Mouse (Mus musculus) embryonic facial prominence, embryonic 12.5 days (tissue): ENCODE results near the gene Mon1b. TPM values are rescaled to one million over a fixed set of nuclear protein-coding genes. Genes with fewer than 3 reads are reported as not detected.

Source experiments
- ATAC-seq: fragments of 200-750 bp; cut with Nextera tagmentation; 2 replicates; pipeline ENCODE4 v1.8.0; 2017; ENCODE audit not compliant: insufficient number of reproducible peaks, insufficient read depth, low FRiP score, low TSS enrichment
- H3K27ac ChIP-seq: fragments of 300-500 bp; sonication (generic); 2 replicates; pipeline ENCODE4 v1.5.1; 2016; ENCODE audit warnings: mild to moderate bottlenecking
- H3K27me3 ChIP-seq: fragments of 300-500 bp; sonication (generic); 2 replicates; pipeline ENCODE4 v1.6.1; 2016; ENCODE audit warnings: mild to moderate bottlenecking, moderate library complexity
- H3K36me3 ChIP-seq: fragments of 300-500 bp; sonication (generic); 2 replicates; pipeline ENCODE4 v1.6.1; 2016; ENCODE audit warnings: mild to moderate bottlenecking
- H3K4me1 ChIP-seq: fragments of 300-500 bp; sonication (generic); 2 replicates; pipeline ENCODE4 v1.6.1; 2016
- H3K4me2 ChIP-seq: fragments of 300-500 bp; sonication (generic); replicated peaks from 2 replicates; pipeline ENCODE4 v1.6.1; 2016; ENCODE audit warnings: mild to moderate bottlenecking, moderate library complexity
- H3K4me3 ChIP-seq: fragments of 300-500 bp; sonication (generic); 2 replicates; pipeline ENCODE4 v1.5.1; 2016; ENCODE audit warnings: mild to moderate bottlenecking
- H3K9ac ChIP-seq: fragments of 300-500 bp; sonication (generic); 2 replicates; pipeline ENCODE4 v1.6.1; 2016; ENCODE audit warnings: mild to moderate bottlenecking, moderate library complexity
- H3K9me3 ChIP-seq: fragments of 300-500 bp; sonication (generic); 2 replicates; pipeline ENCODE4 v1.6.1; 2016; ENCODE audit warnings: mild to moderate bottlenecking, moderate library complexity
- WGBS: fragments of 180-500 bp; shearing (Covaris S2); methylation state at CpG from one replicate; pipeline ENCODE4 v1.1.7; 2016; 5-methylcytosine and 5-hydroxymethylcytosine counted together
- polyA plus RNA-seq: library from polyadenylated mRNA; unstranded; fragments of >200 nt; fragmentation: Nextera tagmentation; extraction: Ambion mirVana; gene quantifications from 2 replicates; pipeline ENCODE4 v1.2.1, GENCODE M21; 2016

Mon1b gene
- polyA plus RNA-seq, result 6.6 and 7.0 TPM in 2 replicates

DNA sequence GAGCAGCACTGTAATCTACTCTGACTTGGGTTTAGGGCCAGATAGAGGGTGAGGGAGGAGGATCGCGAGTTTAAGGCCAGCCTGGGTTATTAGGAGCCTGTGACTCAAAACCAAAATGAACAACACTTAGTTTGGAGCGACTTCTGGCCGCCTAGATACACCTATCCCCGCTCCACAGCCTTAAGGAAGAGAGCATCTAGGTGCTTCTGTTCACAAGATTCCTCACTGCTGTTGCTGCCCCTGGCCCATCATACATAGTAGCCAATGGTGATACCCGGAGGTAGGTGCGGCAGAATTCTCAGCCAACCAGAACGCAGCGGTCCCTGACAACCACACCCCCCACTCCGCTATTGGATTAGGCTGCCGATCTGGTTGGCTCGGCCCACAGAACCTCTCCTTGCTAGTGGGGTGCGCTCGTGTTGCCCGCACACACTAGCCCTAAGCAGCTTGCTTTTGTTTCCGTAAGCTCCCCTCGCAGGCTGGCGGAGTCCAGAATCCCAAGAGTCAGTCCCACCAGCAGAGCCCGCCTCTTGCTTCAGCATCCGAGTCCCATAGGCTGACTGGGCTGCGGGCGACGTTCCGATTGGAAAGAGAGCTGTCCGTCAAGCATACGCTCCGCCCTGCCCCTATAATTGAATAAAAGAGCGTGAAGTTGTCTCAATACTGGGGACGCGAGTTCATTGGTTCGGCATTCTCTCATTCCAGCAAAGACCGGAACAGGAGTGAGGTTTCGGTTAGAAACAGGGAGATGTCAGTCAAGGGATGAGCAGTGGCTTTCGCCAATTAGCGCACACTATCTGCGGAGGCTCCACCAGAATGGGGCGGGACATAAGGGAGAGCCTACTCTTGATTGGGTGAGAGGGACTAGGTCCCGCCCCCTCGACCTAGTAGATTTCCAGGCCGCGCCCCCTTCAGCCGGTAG lies at the start of gene Mon1b:
Gene Mon1b, plus strand, starts transcription at position 918 of the 922 bp plus-strand sequence.
- H3K4me1 ChIP-seq, result peaks cover 11% of the 10 kb centered on the region
- peak within 1 kb of the TSS; percentile 54 for H3K9ac ChIP-seq
- peaks cover 22% of the 10 kb centered on the region for H3K36me3 ChIP-seq
- H3K27me3 ChIP-seq, result no peaks in the 10 kb centered on the region
- peak within 1 kb of the TSS; percentile 96 for H3K4me2 ChIP-seq
- H3K4me3 ChIP-seq, result peak within 1 kb of the TSS; percentile 71
- ATAC-seq, result peak; percentile 99
- H3K27ac ChIP-seq, result peak within 1 kb of the TSS; percentile 84
- WGBS, result under 1% methylated on average over 42 of the region's 42 CpGs
- no peaks in the 10 kb centered on the region for H3K9me3 ChIP-seq

DNA sequence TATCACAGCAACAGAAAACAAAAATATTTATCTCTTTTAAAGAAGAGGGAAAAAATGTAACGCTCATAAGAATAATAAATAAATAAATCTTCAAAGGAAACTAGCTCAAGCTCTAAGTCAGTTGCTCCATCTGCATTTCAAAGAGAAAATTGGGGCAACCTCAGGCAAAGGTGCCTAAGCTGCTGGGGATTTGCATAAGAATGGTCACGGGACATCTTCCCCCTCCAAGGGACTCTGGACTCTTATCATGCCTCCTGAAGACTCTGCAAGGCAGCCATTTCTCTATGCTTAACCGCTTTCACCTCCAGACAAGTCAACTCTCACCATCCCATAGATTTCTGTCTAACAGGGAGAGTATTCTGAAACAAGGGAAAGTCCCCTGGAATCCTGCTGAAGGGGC lies 37.0 kb upstream of the Mon1b start:
- Histone ChIP-seq H3K27ac (no peak overlapping the region), H3K4me3 (no peak overlapping the region), H3K4me2 (no peak overlapping the region), H3K4me1 (no peaks in the 10 kb centered on the region), H3K27me3 (no peaks in the 10 kb centered on the region), H3K36me3 (no peaks in the 10 kb centered on the region), H3K9me3 (no peaks in the 10 kb centered on the region), H3K9ac (no peak overlapping the region)
- 51% methylated on average over 3 of the region's 3 CpGs for WGBS
- no peak for ATAC-seq

DNA sequence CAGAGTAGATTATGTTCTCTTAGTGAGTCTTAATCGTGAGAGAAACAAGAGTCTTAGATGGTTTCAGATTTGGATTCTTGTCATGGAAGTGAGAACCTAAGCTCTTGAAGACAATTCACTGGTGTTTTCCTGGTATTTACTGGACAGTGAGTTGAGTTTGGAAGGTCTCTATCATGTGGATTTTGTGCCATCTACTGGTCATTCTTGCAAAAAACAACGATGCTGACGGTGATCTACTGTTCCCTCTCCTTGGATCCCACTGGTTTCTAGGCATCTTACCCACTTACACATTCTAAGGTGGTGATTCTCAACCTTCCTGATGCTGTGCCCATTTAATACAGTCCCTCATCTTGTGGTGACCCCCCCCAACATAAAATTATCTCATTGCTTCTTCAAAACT lies 2.8 kb upstream of the Mon1b start:
- 8% methylated on average over 3 of the region's 3 CpGs for WGBS
- H3K27ac ChIP-seq, result no peak overlapping the region
- H3K4me1 ChIP-seq, result peaks cover 11% of the 10 kb centered on the region
- no peak overlapping the region for H3K4me3 ChIP-seq
- no peak overlapping the region for H3K4me2 ChIP-seq
- no peaks in the 10 kb centered on the region for H3K27me3 ChIP-seq
- 0 out of 2 replicates have a peak, but pooled peaks cover under 1% of the 10 kb centered on the region for H3K36me3 ChIP-seq
- no peaks in the 10 kb centered on the region for H3K9me3 ChIP-seq
- no peak for ATAC-seq
- H3K9ac ChIP-seq, result no peak overlapping the region

DNA sequence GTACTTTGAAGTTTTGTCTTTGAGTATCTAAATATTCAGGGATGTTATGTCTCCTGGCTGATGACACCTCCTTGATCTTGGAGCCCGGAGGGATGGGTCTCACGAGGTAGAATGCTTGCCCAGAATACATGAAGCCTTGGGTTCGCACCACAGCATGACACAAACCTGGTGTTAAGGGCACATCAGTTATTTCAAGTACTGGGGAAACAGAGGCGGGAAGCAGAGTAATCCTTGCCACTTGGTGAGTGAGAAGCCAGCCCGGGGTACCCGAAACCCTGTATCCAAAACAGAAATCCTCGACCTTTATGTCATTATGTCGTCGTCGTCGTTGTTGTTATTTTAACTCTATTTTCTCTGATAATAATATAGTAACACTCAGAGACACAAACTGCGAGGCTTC lies 1.2 kb upstream of the Mon1b start:
- Histone ChIP-seq H3K4me2 (peak overlapping the region; percentile 58), H3K27me3 (no peaks in the 10 kb centered on the region), H3K4me3 (peak overlapping the region; percentile 71), H3K4me1 (peaks cover 11% of the 10 kb centered on the region), H3K36me3 (peaks cover 14% of the 10 kb centered on the region), H3K9me3 (no peaks in the 10 kb centered on the region), H3K27ac (no peak overlapping the region), H3K9ac (no peak overlapping the region)
- no peak for ATAC-seq
- 29% methylated on average over 12 of the region's 12 CpGs for WGBS

DNA sequence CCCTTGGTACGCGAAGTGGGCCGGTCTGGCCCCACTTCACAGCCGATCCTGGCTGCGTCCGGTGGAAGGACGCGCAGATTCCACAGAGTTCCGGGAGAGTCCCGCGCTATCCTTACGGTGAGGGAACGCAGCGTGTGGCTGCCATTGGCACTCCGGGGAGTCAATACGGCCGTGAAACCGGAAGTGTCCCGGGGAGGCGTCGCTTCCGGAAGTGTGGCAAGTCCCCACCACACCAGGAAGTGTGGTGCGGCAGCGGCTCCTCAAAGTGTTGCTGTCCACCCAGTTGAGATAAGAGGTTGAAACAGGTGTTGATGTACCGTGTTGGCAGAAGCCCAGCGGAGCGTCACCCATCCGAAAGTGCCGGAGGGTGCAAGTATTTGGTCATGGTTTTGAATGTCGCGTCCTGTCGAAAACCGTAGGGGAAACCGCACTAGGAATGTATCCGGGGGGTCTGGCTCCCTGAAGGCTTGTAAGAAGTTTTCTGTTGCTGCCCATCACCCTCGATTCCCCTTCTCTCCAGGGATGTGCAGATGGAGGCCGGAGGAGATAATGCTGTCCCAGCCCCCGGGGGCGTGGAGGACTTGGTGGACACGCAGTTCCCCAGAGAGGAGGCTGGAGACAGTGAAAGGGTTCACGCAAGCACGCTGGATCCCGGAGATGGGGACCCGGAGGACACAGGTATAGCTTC lies 349 bp downstream of the Mon1b start:
- Histone ChIP-seq H3K36me3 (peaks cover 25% of the 10 kb centered on the region), H3K9me3 (no peaks in the 10 kb centered on the region), H3K9ac (peak overlapping the region; percentile 54), H3K4me1 (peaks cover 11% of the 10 kb centered on the region), H3K4me2 (peak overlapping the region; percentile 96), H3K27me3 (no peaks in the 10 kb centered on the region), H3K4me3 (peak overlapping the region; percentile 71), H3K27ac (peak overlapping the region; percentile 84)
- ATAC-seq, result peak; percentile 68
- WGBS, result 1% methylated on average over 44 of the region's 44 CpGs

DNA sequence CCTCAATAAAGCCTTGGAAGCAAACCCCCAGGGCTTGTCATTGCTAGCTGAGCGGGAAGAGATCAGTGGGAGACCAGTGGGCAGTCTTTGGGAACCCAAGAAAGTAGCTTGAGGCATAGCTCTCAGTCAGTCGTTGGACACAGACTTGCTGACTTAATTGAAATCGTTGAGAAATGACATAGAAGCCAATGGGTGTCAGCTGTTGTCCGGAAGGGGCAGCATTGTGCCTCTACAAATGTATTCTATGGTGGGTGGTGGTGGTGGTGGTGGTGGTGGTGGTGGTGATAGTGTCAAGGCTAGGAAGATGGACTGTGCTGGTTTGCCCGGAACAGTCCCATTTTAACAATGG lies 867 bp downstream of the Mon1b start:
- ATAC-seq, result no peak
- Histone ChIP-seq H3K36me3 (peaks cover 25% of the 10 kb centered on the region), H3K4me1 (peaks cover 11% of the 10 kb centered on the region), H3K27me3 (no peaks in the 10 kb centered on the region), H3K4me3 (peak overlapping the region; percentile 71), H3K9ac (peak overlapping the region; percentile 54), H3K9me3 (no peaks in the 10 kb centered on the region), H3K27ac (peak overlapping the region; percentile 84; the same call in 1 of the 2 replicates), H3K4me2 (peak overlapping the region; percentile 96)
- 42% methylated on average over 5 of the region's 5 CpGs for WGBS

DNA sequence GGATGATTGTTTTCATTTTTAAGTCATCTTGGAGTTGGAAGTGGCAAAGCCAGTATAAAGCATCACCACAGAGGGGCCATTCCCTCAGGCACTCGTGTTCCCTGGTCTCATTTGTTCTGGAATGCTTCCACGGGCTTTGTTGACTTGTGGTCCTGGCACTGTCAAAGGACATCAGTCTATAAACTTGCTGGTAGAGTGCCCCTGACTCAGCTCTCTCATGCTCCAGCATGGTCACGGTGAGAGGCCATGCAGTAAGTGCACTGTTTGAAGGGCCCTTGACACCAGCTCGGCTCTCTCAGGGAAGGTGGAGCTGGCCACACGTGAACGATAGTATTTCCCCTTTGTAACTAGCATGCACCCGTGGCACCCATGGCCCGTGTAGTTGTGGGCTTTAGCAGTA lies 5.0 kb downstream of the Mon1b start:
- H3K9ac ChIP-seq, result no peak overlapping the region
- H3K27me3 ChIP-seq, result no peaks in the 10 kb centered on the region
- 88% methylated on average over 8 of the region's 8 CpGs for WGBS
- H3K4me1 ChIP-seq, result peaks cover 11% of the 10 kb centered on the region
- no peak for ATAC-seq
- H3K27ac ChIP-seq, result no peak overlapping the region
- H3K4me3 ChIP-seq, result no peak overlapping the region
- H3K9me3 ChIP-seq, result no peaks in the 10 kb centered on the region
- no peak overlapping the region for H3K4me2 ChIP-seq
- H3K36me3 ChIP-seq, result peaks cover 39% of the 10 kb centered on the region

DNA sequence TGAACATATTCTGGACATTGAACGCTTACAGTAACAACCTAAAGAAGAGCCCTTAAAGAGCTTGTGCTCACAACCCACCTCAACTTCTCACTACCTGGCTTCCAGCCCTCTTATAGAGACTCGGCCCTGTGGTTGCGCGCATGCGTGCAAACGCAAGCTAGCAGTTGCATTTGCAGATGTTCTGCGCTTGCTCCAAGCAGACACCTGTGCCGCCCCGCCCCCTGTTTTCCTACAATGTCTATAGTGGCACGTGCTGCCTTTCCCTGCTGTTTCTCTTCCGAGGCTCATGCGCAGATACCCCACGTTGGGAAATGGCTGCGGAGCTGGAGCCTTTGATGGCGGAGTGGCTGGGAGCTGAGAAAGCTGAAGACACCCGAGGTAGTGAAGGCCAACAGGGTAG lies 7.5 kb downstream of the Mon1b start, which contains the start of gene Syce1l:
Gene Syce1l, plus strand, starts transcription at position 288 of the 400 bp plus-strand sequence.
- H3K4me3 ChIP-seq, result no peak within 1 kb of the TSS

DNA sequence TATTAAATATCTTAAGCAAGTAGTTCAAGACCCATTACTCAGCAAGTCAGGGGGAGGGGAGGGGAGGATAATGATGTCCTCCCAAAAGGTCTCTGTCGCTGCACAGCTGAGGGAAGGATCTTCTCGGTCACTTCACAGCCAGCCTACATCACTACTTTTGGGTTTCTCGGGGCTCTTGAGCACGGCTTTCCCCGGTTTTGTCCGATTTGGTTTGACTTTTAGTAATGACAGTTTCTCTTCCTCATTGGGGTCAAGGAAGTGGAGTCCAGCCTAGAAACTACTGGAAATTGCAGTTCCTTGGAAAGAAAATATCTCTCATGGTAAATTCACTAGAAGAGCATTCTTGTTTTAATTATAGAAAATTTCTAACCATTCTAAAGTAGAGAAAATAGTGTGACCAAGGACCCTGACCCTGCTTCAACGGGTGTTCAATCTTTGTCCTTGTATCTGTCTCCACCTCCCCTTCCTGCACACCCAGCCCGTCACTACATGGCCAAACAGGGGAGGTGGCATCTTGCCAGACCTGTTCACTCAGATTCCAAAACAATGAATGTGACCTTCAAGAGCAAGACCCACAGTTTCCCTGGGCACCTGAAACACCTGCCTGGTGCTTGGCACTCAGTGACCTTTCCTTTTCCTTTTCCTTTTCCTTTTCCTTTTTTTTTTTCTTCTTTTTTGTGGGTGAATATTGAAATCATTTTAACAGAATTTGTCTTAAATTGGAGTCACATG lies 8.3 kb downstream of the Mon1b start:
- WGBS, result 84% methylated on average over 8 of the region's 8 CpGs
- Histone ChIP-seq H3K27me3 (no peaks in the 10 kb centered on the region), H3K36me3 (peaks cover 30% of the 10 kb centered on the region)

More for the DNA sequence above, 7.5 kb downstream of the Mon1b start, which contains the start of gene Syce1l:
- ATAC-seq, result no peak
- H3K9me3 ChIP-seq, result no peaks in the 10 kb centered on the region
- H3K9ac ChIP-seq, result no peak within 1 kb of the TSS
- 91% methylated on average over 16 of the region's 16 CpGs for WGBS
- 0 out of 2 replicates have a peak, but pooled peaks cover 3% of the 10 kb centered on the region for H3K4me1 ChIP-seq
- no peak within 1 kb of the TSS for H3K27ac ChIP-seq
- H3K27me3 ChIP-seq, result no peaks in the 10 kb centered on the region
- peaks cover 35% of the 10 kb centered on the region for H3K36me3 ChIP-seq
- H3K4me2 ChIP-seq, result no peak within 1 kb of the TSS

DNA sequence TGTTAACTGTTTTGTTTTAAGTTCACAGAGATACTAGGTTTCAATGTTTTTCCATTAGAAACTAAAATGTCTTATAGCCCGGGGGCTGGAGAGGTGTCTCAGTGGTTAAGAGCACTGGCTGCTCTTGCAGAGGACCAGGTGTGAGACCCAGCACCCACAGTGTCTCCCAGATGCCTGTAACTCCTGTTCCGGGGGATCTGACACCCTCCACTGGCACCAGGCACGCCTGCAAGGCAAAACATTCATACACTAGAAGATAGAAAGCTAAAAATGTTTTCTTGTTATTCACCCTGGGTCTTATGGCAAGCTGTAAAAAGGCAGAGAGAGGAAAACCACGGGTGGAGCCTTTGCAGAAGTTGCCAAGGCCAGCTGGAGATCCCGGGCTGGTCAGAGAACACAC lies 9.8 kb downstream of the Mon1b start:
- Histone ChIP-seq H3K27me3 (no peaks in the 10 kb centered on the region), H3K9me3 (no peaks in the 10 kb centered on the region), H3K4me1 (0 out of 2 replicates have a peak, but pooled peaks cover 3% of the 10 kb centered on the region), H3K4me3 (no peak overlapping the region), H3K9ac (no peak overlapping the region), H3K36me3 (peaks cover 14% of the 10 kb centered on the region), H3K4me2 (no peak overlapping the region), H3K27ac (no peak overlapping the region)
- WGBS, result 74% methylated on average over 5 of the region's 5 CpGs
- ATAC-seq, result no peak

More for the DNA sequence above, 8.3 kb downstream of the Mon1b start:
- Histone ChIP-seq H3K4me1 (0 out of 2 replicates have a peak, but pooled peaks cover 3% of the 10 kb centered on the region), H3K9ac (no peak overlapping the region), H3K4me3 (no peak overlapping the region), H3K27ac (no peak overlapping the region), H3K9me3 (no peaks in the 10 kb centered on the region), H3K4me2 (no peak overlapping the region)
- no peak for ATAC-seq

DNA sequence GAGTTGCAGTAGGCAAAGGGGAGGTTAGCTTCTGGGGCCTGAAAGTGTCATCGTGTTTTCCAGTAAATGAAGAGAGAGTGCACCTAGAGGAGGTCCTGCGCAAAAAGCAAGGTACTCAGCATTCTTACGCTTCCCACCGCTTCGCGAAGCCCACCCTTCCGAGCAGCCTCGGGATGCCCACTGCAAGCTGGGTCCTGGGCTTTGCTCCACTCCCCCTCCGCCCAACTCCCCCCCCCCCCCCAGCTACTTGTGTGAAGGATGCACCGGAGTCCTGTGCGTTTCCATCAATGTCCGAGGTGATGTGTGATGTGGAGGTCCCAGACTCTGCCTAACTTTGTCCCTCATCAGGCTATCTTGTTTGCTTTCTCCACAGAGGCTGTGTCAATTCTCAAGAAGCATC lies 17.1 kb downstream of the Mon1b start:
- H3K4me3 ChIP-seq, result no peak overlapping the region
- no peak for ATAC-seq
- H3K27ac ChIP-seq, result no peak overlapping the region
- no peaks in the 10 kb centered on the region for H3K36me3 ChIP-seq
- H3K4me2 ChIP-seq, result no peak overlapping the region
- H3K27me3 ChIP-seq, result no peaks in the 10 kb centered on the region; the same call in 1 of the 2 replicates
- no peaks in the 10 kb centered on the region for H3K4me1 ChIP-seq
- WGBS, result 87% methylated on average over 11 of the region's 12 CpGs
- no peaks in the 10 kb centered on the region for H3K9me3 ChIP-seq
- H3K9ac ChIP-seq, result no peak overlapping the region
